Mouse (Mus musculus): ENCODE data around the gene Ube2j2. TPM values are rescaled to one million over a fixed set of nuclear protein-coding genes. Genes with fewer than 3 reads are reported as not detected.
A peak's percentile ranks its signal among the peaks of the same experiment; 100 is the strongest.

Gene Ube2j2
- 62.0 and 65.4 TPM in 2 replicates for polyA plus RNA-seq (2012; rRNA removed)

DNA sequence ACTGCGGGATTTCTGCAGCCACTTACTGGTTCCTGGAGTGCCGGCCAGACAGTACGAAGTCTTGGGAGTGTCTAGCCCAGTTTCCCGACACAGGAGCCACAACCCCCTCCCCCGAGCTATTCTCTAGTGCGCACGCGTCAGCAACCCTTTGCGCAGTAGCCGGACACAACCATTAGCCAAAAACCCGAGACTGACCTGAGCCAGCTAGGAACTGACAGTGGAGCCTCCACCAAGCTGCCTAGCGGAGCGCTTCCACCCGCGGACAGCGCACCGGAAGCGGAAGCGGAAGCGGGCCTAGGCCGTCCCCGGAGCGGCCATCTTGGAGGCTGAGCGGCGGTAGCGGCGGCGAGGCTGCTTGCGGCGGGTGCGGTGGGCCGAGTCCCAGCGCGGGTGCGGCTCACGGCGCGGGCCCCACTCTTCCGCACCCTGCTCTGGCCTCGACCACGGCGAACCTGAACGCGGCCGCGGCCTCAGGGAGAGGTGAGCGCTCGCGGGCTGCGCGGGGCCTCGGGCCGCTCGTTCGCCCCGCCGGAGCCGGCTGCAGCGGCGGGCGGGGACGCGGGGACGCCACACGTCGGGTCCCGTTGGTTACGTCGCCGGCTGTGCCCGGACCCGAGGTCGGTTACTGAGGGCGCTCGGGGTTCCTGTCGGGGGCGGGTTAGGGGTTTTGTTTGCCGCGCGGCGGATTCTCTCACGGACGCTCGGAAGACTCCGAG lies at the start of gene Ube2j2:
Gene Ube2j2, plus strand, starts transcription at position 298 of the 716 bp plus-strand sequence.
- Histone ChIP-seq H3K4me1 (ENCODE audit: control insufficient read depth, insufficient read depth, low read length) (peaks cover 6% of the 10 kb centered on the region), H3K4me3 (replicated peaks; ENCODE audit: extremely low read depth, low read depth, low read length) (peak within 1 kb of the TSS; percentile 75)
- TF ChIP-seq POLR2A (IDR thresholded peaks at IDR 0.05; ENCODE audit: borderline replicate concordance, extremely low read depth, low read depth, low read length): peak; percentile 59; the same call in 1 of the 2 replicates
- no peak for TF ChIP-seq CTCF (IDR thresholded peaks at IDR 0.05; ENCODE audit: insufficient read depth, low read length)
- WGBS: under 1% methylated on average over 81 of the region's 85 CpGs
- peak; percentile 99 for DNase-seq

DNA sequence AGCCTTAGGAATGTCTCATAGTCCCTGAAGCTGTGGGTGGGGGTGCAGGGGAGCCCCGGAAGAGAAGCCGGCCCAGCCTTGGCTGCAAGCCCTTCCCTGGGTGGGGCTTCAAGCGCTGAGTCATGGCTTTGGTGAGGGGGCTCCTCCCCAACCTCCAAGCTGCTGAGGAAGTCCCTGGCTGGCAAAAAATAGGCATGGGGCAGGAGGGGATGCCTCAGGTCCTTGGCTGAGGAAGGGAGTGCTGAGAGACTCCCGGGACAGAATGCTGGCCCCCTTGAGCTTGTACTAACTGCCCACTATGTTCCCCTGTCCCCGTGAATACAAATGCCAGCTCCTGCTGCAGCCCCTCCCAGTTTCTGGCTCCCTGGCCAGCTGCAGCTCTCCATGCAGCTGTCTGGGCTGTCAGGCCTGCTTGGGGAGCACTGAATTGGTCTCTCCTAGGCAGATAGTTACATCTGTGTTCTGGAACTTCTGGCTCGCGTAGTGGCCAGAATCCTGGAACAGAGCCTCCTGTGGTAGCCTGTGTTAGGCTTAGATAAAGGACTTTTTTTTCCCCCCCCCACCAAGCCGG lies 49.2 kb upstream of the Ube2j2 start:
- 9% methylated on average over 8 of the region's 8 CpGs for WGBS
- Histone ChIP-seq H3K4me3 (replicated peaks; ENCODE audit: extremely low read depth, low read depth, low read length) (peak overlapping the region; percentile 39), H3K4me1 (ENCODE audit: control insufficient read depth, insufficient read depth, low read length) (peaks cover 21% of the 10 kb centered on the region)
- DNase-seq: peak; percentile 76
- TF ChIP-seq CTCF (IDR thresholded peaks at IDR 0.05; ENCODE audit: insufficient read depth, low read length): no peak
- peak; percentile 34; the same call in 1 of the 2 replicates for TF ChIP-seq POLR2A (IDR thresholded peaks at IDR 0.05; ENCODE audit: borderline replicate concordance, extremely low read depth, low read depth, low read length)

DNA sequence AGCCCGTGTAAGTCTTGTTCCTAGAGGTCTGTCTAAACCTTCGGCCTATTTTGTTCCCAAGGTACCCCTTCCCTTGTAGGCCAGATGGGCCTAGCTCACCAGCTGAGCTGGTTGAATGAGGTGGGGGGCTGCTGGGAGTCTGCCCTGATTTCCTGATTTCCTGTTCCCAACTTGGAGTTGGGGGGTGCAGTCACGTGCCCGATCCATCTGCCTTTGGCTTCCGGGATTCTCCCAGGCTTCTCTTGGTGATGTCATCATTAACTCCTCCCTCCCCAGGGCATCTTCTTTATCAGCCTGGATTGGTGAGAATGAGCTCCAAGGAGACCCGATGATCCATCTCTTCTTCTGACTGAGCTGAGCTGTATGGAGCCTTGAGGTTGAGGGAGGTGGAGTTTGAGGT lies 48.4 kb upstream of the Ube2j2 start:
- Histone ChIP-seq H3K4me3 (replicated peaks; ENCODE audit: extremely low read depth, low read depth, low read length) (peak overlapping the region; percentile 19), H3K4me1 (ENCODE audit: control insufficient read depth, insufficient read depth, low read length) (peaks cover 21% of the 10 kb centered on the region)
- no peak for DNase-seq
- 33% methylated on average over 6 of the region's 6 CpGs for WGBS
- no peak for TF ChIP-seq CTCF (IDR thresholded peaks at IDR 0.05; ENCODE audit: insufficient read depth, low read length)
- TF ChIP-seq POLR2A (IDR thresholded peaks at IDR 0.05; ENCODE audit: borderline replicate concordance, extremely low read depth, low read depth, low read length): peak; percentile 27; the same call in 1 of the 2 replicates

DNA sequence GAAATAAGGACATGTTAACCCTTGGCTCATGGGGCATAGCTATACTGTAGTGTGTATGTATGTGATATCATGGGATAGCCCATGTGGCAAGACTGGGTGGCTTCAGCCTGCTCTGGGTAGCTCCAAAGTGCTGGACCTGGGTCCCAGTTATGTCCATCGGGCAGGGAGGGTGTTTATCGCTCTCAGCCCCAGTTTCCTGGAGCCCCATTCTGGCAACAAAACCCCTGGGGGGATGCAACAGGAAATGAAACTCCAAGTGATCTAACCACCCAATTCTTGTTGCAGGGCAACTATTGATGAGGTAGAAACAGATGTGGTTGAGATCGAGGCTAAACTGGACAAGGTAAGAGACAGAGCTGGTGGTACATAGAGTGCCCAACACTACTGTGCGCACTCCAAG lies 47.8 kb upstream of the Ube2j2 start:
- Histone ChIP-seq H3K4me1 (ENCODE audit: control insufficient read depth, insufficient read depth, low read length) (peaks cover 22% of the 10 kb centered on the region), H3K4me3 (replicated peaks; ENCODE audit: extremely low read depth, low read depth, low read length) (no peak overlapping the region)
- no peak for DNase-seq
- TF ChIP-seq CTCF (IDR thresholded peaks at IDR 0.05; ENCODE audit: insufficient read depth, low read length): no peak
- no peak for TF ChIP-seq POLR2A (IDR thresholded peaks at IDR 0.05; ENCODE audit: borderline replicate concordance, extremely low read depth, low read depth, low read length)
- 70% methylated on average over 4 of the region's 4 CpGs for WGBS

DNA sequence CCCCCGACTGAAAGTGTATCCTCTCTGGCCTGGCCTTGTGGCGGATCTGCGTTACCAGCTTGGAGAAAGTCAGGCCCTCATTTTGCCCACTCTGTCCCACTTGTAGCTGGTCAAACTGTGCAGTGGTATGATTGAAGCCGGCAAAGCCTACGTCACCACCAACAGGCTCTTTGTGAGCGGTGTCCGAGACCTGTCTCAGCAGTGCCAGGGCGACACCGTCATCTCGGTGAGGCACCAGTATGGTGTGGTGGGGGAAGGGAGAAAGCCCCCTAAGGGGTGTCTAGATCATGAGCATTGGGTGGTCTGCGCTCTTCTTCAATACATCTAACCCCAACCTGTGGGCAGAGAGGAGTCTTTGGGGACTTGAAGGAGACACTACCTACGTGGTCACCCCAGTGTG lies 47.2 kb upstream of the Ube2j2 start:
- 98% methylated on average over 12 of the region's 12 CpGs for WGBS
- TF ChIP-seq CTCF (IDR thresholded peaks at IDR 0.05; ENCODE audit: insufficient read depth, low read length) (no peak), POLR2A (IDR thresholded peaks at IDR 0.05; ENCODE audit: borderline replicate concordance, extremely low read depth, low read depth, low read length) (no peak)
- no peak overlapping the region for H3K4me3 ChIP-seq (replicated peaks; ENCODE audit: extremely low read depth, low read depth, low read length)
- peaks cover 27% of the 10 kb centered on the region for H3K4me1 ChIP-seq (ENCODE audit: control insufficient read depth, insufficient read depth, low read length)
- no peak for DNase-seq

DNA sequence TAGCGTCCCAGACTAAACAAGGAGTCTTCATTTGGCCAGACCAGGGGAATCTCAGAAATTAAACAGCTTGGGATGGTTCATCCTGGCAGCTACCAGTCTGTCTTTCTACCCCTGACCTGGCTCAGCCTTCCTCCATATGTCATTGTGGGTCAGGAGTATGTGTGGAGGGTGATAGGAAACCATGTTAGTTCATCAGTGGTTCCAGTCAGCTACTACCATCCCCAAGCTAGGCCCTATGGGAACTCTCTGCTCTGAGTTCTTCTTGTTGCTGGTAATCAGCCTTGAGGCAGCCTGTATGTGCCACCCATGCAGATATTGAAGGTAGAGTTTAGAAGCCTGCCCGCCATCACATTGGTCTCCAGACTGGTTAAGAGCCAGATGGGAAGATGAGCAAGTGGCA lies 45.3 kb upstream of the Ube2j2 start:
- no peak for DNase-seq
- TF ChIP-seq POLR2A (IDR thresholded peaks at IDR 0.05; ENCODE audit: borderline replicate concordance, extremely low read depth, low read depth, low read length) (no peak), CTCF (IDR thresholded peaks at IDR 0.05; ENCODE audit: insufficient read depth, low read length) (no peak)
- Histone ChIP-seq H3K4me3 (replicated peaks; ENCODE audit: extremely low read depth, low read depth, low read length) (no peak overlapping the region), H3K4me1 (ENCODE audit: control insufficient read depth, insufficient read depth, low read length) (peaks cover 25% of the 10 kb centered on the region)
- WGBS: 94% methylated on average over 2 of the region's 2 CpGs

DNA sequence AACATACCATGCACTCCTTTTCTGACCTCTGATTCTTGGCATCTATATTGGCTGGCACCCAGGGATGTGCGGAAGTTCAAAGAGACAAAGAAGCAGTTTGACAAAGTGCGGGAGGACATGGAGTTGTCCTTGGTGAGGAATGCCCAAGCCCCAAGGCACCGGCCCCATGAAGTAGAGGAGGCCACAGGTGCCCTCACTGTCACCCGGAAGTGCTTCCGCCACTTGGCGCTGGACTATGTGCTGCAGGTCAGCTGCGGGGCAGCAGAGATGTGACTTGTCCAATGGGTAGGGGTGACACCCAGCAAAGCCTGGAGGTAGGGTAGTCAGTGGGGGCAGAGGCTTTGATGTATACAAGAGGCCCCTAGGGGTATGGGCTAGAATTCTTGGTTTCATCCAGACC lies 44.3 kb upstream of the Ube2j2 start:
- TF ChIP-seq CTCF (IDR thresholded peaks at IDR 0.05; ENCODE audit: insufficient read depth, low read length) (no peak), POLR2A (IDR thresholded peaks at IDR 0.05; ENCODE audit: borderline replicate concordance, extremely low read depth, low read depth, low read length) (no peak)
- no peak overlapping the region for H3K4me3 ChIP-seq (replicated peaks; ENCODE audit: extremely low read depth, low read depth, low read length)
- WGBS: 84% methylated on average over 7 of the region's 7 CpGs
- H3K4me1 ChIP-seq (ENCODE audit: control insufficient read depth, insufficient read depth, low read length): peaks cover 19% of the 10 kb centered on the region
- no peak for DNase-seq

DNA sequence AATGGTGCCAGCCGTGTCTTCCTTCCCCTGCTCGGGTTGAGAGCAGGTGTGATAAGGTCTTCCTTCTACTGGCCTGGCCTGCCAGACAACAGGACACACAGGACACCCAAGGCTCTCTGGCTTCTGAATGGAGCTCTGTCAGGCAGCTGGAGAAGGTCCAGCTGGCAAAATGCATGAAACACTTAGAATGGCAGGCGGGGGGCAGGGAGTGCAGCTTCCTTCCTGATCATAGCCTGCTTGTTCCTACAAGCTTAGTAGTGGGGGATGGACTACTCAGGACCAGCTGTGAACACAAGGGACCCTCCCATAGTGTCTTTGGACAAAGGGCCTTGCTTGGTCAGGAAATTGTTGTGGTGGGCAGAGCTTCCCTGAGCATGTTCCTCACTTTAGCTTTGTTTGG lies 42.4 kb upstream of the Ube2j2 start:
- no peak for DNase-seq
- Histone ChIP-seq H3K4me3 (replicated peaks; ENCODE audit: extremely low read depth, low read depth, low read length) (no peak overlapping the region), H3K4me1 (ENCODE audit: control insufficient read depth, insufficient read depth, low read length) (0 out of 2 replicates have a peak, but pooled peaks cover 6% of the 10 kb centered on the region)
- TF ChIP-seq POLR2A (IDR thresholded peaks at IDR 0.05; ENCODE audit: borderline replicate concordance, extremely low read depth, low read depth, low read length) (no peak), CTCF (IDR thresholded peaks at IDR 0.05; ENCODE audit: insufficient read depth, low read length) (no peak)
- 27% methylated on average over 3 of the region's 3 CpGs for WGBS

DNA sequence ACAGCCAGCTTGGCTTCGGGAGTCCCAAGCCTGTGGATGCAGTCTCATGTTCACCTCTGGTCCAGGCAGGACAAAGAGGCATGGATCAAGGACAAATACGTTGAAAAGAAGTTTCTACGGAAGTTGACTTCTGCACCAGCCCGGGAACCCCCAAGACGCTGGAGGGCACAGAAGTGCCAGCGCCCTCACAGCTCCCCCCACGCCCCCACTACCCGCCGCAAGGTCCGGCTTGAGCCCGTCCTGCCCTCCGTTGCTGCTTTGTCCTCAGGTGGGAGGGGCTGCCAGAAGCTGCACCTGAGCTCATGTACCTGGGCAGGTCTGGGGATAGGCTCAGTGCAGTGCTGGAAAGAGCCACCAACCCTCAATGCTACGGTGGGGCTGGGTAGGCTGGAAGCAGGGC lies 40.4 kb upstream of the Ube2j2 start:
- peak; percentile 1 for DNase-seq
- no peak overlapping the region for H3K4me3 ChIP-seq (replicated peaks; ENCODE audit: extremely low read depth, low read depth, low read length)
- TF ChIP-seq CTCF (IDR thresholded peaks at IDR 0.05; ENCODE audit: insufficient read depth, low read length): no peak
- no peak for TF ChIP-seq POLR2A (IDR thresholded peaks at IDR 0.05; ENCODE audit: borderline replicate concordance, extremely low read depth, low read depth, low read length)
- 0 out of 2 replicates have a peak, but pooled peaks cover 6% of the 10 kb centered on the region for H3K4me1 ChIP-seq (ENCODE audit: control insufficient read depth, insufficient read depth, low read length)
- 94% methylated on average over 13 of the region's 13 CpGs for WGBS
